Mouse (Mus musculus): ENCODE results near the gene Ccdc106.

Ccdc106 gene

GRCm38 (mm10) chr7:5083325-5084105 is 63.2 kb downstream of the Ccdc106 start:
- no peak for DNase-seq

DNA sequence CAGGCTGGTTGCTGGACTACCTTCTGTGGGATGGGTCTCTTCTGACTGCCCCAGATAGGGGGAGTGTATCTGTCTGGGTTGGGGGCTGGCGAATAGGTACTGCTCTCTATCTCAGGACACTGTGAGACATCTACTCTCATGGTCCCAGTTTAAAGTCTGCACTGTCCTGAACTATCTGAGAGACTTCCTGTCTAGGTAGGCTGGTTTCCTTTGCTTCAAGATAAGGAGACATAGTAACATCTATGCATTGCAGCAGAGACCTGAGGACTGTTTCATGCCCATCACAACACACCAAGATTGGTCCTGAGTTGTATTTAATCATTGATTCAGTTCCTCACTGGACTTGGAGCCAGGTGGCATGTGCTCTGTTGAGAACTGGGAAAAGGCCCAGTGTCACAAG is 65.2 kb downstream of the Ccdc106 start:
- no peak for DNase-seq

- no peak for DNase-seq
Measured at GRCm38 (mm10) chr7:5086921-5087440, 66.6 kb downstream of the Ccdc106 start.

GRCm38 (mm10) chr7:5087886-5088285 is 67.5 kb downstream of the Ccdc106 start:
- no peak for DNase-seq

DNA sequence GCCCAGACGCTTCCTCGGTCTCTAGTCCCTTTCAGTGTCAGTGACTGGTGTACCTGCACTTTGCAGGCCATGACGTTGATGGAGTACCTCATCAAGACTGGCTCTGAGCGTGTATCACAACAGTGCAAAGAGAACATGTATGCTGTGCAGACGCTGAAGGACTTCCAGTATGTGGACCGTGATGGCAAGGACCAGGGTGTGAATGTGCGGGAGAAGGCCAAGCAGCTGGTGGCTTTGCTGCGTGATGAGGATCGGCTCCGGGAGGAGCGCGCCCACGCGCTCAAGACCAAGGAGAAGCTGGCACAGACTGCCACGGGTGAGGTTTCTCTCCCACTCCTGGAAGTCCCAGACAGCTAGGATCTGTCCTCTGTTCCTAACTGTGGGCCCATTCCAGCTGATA is 69.5 kb downstream of the Ccdc106 start:
- no peak for DNase-seq

GRCm38 (mm10) chr7:5091008-5091728 is 70.8 kb downstream of the Ccdc106 start:
- no peak for DNase-seq

GRCm38 (mm10) chr7:5092381-5092780 is 72.0 kb downstream of the Ccdc106 start:
- DNase-seq: no peak

DNA sequence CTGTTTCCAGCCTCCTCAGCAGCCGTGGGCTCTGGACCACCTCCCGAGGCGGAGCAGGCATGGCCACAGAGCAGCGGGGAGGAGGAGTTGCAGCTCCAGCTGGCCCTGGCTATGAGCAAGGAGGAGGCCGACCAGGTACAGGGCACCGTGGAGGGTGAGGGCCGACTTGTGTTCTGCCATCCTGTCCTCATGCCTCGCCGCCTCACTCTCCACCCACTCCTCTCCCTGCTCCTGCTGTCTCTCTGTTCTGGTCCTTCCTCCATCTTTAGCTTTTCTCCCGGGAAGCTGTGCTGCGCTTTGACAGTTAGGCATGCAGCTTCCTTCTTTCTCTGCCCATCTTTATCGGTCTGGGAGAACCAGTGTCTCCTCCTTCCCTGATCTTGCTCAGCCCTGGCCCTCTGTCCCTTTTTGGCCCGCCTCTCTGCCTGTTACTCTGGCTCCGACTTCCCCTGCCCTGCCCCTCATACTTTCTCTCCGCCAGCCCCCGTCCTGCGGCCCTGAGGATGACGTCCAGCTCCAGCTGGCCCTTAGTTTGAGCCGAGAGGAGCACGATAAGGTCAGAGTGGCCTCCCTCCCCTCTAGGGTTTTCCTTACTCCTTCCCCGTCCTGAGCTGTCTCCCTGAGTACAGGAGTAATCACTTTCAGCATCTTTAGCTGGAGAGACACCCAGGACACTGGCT is 72.6 kb downstream of the Ccdc106 start:
- no peak for DNase-seq

DNA sequence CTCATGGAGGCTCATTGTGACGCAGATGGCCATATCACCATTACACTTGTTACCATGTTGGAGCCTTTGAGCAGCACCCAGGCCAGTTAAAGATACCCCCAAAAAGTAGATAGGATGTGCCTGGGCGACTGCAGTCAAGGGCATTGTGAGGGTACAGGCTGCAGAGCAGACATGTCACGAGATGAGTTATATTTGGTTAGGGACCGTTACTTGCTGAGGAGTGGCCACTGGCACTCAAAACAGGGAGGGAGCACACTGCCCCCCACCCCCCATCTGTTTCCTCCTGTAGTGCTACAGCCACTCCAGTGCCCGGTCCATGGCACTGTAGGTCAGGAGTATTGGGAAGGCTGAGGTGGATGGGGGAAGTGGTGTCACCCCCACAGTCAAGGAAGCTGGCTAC is 78.4 kb downstream of the Ccdc106 start:
- no peak for DNase-seq

- no peak for DNase-seq
Measured at GRCm38 (mm10) chr7:5099796-5100195, 79.4 kb downstream of the Ccdc106 start.

- DNase-seq: no peak
Measured at GRCm38 (mm10) chr7:5101066-5101663, 80.8 kb downstream of the Ccdc106 start.

- DNase-seq: no peak
Measured at GRCm38 (mm10) chr7:5102564-5102963, 82.2 kb downstream of the Ccdc106 start.

- DNase-seq: no peak
Measured at GRCm38 (mm10) chr7:5108272-5108671, 87.9 kb downstream of the Ccdc106 start.

DNA sequence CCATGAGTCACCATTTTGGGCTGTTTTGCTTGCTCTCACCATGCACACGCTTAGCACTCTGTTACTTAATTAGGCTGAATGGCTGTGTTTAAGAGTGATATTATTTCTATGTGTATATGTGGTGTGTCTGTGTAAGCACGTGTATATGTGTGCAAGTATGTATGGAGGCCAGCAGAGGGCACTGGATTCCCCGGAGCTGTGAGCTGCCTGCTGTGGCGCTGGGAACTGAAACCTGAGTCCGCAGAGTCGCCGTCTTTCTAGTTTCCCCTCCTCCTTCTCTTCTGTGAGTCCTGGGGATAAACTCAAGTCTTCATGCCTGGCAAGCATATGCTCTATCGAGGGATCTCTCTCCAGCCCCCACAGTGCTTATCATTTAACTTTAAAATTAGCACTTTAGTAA is 88.9 kb downstream of the Ccdc106 start:
- no peak for DNase-seq

All from thymus, postnatal 14 days (tissue).